Mouse (Mus musculus) liver, adult (tissue): ENCODE measurements around the gene Gemin2.
A peak's percentile ranks its signal among the peaks of the same experiment; 100 is the strongest.

Experiments
- GATA4 ChIP-seq: IDR thresholded peaks from 2 replicates; pipeline ENCODE4 v1.6.1; 2014; ENCODE audit warnings: mild to moderate bottlenecking, low read length; ENCODE audit not compliant: insufficient replicate concordance

The Gemin2 gene

DNA sequence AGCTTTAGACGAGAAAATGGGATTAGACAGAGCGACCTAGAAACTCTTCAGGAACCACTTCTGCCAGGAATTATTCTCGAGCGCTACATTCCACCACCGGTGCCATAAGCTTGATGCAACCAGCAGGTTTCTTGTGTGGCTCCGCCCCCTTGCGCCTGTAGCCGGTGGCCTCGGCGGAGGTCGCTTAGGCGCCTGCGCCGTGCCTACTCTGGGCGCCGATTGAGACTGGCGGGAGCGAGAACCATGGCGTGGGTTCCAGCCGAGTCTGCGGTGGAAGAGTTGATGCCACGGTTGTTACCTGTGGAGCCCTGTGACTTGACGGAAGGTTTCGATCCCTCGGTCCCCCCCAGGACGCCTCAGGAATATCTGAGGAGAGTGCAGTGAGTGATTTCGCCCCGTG is at the start of gene Gemin2:
TSS of gene Gemin2 (plus strand) at position 160 of the 400 bp plus-strand sequence.
- no peak for TF ChIP-seq GATA4

DNA sequence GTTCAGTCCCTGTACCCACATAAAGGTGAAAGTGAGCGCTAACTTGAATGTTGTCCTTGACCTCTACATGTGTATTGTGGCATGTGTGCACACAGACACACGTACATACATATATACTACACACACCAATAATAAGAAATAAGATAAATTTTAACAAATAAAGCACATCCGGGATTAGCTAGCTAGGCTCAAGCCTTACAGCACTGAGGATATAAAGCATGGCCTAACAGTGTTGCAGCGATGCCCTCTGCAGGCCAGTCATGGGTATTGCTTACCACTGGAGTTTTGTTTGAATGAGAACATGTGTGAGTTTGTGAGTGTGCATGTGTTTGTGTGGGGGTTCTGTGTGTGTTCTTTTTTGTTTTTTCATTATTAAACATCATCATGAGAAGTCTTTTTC is 48.6 kb upstream of the Gemin2 start:
- no peak for TF ChIP-seq GATA4

DNA sequence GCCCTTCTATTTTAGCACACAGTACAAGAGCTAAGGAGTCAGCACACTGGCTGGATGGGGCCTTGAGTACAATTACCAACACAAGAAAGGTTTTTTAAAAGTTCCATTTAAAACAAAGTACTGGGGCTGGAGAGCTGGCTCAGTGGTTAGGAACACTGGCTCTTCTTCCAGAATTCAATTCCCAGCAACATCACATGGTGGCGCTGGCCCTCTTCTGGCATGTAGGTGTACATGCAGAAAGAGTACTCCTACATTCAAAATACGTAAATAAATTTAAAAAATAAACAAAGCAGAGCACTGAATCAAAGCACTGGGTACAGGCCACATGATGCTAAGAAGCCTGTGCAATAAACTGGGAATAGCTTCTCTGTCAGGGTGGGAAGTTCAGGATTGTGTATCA is 36.2 kb upstream of the Gemin2 start:
- TF ChIP-seq GATA4 = no peak

DNA sequence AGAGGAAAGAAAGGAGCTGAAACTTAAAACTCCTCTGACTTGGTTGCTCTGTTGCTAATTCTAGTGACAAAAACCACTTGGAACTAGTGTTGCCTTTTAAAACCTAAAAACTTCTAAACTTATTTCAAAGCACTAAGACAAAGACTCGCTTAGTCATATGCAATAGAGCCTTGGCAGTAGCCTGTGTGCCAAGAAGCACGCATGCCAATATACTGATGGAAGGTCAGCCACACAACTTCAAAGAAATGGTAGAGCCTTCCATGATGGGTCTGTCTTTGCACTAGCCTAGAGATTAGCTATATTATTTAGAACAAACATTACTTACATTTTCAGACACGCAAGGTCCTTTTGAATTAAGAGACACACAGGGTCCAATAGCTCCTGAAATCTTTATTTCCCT is 27.4 kb upstream of the Gemin2 start:
- no peak for TF ChIP-seq GATA4

DNA sequence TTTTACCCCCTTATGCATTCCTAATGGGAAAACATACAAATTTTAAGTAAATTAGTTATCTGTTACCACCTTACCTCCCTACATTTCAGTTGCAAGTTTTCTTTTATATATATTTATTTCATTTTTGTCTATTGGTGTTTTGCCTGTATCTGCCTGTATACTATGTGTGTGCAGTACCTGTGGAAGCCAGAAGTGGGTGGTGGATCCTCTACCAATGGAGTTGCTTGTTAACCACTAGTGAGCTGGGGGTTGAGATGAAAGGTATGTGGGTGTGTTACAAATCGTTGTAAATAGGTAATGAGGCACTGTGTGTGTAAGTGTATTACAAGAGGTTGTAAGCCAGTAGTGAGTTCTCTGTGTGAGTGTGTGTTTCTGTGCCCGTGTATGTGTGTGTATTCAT is 2.7 kb upstream of the Gemin2 start:
- no peak for TF ChIP-seq GATA4

DNA sequence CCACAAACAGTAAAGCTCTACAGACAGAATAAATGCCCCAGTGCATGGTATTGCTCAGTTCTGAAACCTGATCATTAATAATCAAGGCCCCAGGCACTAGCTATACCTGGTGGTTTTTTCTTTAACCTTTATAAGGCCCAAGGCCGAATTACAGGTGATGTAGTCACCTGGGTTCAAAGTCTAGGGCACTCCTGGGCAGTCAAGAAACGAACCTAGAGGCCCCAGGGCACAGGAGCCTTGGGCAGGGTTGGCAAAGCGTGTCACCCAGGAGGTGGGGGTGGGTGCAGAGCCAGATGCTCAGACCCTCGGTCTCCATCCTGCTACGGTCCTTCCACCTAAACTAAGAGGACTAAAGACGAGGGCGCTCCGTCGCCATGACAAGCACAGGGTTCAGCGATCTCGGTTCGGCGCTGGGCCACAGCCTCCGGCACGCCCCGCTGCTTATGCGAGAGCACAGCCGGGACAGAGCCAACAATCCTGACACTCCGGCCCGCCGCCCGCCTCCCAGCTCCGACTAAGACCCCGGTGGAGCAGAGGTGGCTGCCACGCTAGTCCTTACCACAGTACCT is 1.8 kb upstream of the Gemin2 start:
- no peak for TF ChIP-seq GATA4

DNA sequence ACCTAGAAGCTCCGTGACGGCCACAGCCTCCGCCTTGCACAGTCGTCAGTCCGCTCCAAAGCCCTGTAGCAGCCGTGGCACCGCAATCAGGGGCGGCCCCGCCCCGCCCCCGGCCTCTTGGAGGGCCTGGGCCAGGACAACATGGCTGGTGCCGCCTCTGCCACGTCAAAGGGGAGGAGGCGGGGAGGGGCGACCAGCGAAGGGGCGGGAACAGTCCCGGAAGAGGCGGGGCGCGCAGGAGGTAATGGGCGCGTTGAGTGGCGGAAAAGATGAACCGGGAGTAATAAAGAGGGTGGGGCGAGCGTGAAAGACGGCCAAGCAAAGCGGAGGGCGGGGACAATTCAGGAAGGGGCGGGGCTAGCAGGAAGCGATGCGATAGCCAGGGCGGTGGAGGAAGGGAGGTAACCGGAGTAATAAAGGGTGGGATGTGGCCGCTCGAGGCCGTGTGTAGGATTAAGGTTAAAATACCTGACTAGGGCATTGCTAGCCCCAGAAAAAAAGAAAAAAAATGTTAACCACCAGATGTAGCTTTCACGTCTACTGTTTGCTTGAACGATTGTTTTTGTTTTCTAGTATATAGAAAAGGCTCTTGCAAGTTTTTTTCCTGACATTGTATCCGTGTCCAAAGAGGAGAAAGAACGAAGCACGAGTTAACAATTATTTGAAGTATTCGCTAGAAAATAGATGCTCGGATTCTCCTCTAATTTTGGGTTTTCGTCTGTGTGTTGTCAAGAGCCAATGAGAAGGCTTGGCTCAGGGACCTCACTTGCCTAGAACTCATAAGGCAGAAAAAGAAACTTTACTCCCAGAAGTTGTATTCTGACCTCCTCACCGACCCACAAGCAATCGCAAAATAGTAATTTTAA is 1.1 kb upstream of the Gemin2 start, which contains the start of gene Sec23a:
TSS of gene Sec23a (minus strand) at position 174 of the 866 bp plus-strand sequence.
- peak; percentile 68; the same call in 1 of the 2 replicates for TF ChIP-seq GATA4

DNA sequence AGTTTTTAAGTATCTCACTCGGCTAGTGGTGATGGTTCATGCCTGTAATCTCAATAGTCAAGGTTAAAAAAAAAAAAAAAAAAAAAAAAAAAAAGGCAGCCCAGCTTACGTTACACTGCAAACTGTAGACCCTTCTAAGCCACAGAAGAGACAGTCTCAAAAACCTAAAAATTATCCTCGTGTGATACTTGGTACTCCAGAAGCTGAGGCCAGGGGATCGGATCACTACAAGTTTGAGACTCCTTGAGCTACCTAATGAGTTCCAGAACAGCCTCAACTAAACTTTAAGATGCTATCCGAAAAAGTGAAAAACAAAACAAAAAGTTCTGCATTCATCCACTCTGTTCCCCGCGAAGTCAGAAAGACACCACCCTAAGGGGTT is 492 bp upstream of the Gemin2 start:
- no peak for TF ChIP-seq GATA4

DNA sequence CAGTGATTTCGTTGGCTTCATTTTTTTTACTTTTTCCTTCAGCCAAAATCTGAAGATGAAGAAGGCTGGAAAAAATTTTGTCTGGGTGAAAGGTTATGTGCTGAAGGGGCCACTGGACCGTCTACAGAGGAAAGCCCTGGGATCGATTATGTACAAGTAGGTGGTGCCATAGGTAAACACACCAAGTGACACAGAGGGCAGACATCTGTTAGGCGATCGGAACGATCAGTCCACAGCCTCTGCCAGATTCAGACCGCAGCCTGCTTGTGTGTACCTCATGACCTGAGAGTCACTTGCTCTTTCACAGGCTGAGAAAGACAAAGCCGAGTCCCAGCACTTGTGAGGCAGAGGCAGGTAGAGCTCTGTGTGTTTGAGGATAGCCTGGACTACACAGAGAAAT is 4.8 kb downstream of the Gemin2 start:
- TF ChIP-seq GATA4 = no peak

DNA sequence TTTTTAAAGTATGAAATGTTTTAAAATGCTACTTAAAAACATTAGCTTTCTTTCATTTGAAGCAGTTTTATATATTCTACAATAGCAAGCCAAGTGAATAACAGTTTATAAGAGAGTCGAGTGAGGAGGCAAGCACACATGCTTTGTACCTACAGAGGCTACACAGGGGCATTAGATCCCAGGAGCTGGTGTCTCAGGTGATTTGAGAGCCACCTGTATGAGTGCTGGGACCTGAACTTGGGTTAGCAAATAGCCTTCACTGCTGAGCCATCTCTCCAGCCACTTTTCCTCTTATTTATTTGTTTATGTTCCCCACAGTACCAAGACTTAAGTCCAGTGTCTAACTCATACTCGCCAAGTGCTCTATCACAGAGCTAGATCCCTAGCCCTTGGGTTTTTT is 6.7 kb downstream of the Gemin2 start:
- no peak for TF ChIP-seq GATA4

DNA sequence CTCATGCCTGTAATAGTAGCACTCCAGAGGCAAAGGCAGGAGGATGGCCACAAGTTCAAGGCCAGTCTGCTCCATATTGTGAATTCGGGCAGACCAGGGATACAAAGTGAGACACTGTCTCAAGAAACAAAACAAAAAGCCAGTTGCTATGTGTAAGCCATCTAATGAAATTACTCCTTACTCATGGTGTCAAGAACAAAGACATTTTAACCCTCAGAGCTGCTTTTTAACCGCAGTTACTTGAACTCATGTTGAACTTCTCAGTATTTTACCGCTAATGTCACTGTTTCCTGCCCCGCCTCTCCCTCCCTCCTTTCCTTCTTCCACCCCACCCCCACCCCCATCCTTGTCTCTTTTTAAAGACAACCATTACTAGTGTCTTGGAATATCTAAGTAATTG is 8.1 kb downstream of the Gemin2 start:
- TF ChIP-seq GATA4 = no peak

DNA sequence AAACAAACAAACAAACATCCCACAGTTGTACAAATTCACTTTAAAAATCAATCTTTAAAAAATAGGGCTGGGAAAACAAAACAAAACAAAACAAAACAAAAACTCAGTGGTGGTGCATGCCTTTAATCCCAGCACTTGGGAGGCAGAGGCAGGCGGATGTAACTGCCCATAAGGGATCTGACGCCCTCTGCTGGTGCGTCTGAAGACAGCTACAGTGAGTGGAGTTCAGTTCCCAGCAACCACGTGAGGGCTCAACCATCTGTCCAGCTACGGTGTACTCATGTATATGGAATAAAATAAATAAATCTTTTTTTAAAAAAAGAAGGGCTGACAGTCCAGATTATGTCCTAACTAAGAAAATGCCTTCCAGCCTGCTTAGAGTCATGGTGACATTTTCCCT is 18.9 kb downstream of the Gemin2 start:
- TF ChIP-seq GATA4 = no peak

DNA sequence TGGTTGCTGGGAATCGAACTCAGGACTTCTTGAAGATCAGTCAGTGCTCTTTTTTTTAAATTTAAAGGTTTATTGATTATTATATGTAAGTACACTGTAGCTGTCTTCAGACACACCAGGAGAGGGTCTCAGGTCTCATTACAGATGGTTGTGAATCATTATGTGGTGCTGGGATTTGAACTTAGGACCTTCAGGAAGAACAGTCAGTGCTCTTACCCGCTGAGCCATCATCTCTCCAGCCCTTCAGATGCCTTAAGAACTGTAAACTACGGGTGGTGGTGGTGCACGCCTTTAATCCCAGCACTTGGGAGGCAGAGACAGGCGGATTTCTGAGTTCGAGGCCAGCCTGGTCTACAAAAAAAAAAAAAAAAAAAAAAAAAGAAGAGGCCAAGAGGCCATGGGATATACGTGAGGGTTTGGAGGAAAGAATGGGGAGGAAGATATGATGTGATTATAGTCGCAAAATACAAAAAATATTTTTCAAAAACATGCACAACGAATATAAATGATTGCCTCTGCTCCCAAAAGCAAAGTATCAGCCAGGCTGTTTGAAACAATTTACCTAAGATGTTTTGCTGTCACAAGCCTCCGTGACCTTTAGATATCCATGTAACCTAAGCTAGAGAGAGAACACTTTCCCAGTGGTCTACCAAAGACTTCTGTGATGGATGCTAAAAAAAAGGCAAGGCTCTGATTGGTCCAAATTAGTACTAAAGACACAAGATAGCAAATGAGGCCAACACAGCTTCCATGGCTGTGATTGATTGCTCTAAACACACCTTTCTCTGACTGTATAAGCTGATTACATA is 26.2 kb downstream of the Gemin2 start:
- TF ChIP-seq GATA4 = no peak

DNA sequence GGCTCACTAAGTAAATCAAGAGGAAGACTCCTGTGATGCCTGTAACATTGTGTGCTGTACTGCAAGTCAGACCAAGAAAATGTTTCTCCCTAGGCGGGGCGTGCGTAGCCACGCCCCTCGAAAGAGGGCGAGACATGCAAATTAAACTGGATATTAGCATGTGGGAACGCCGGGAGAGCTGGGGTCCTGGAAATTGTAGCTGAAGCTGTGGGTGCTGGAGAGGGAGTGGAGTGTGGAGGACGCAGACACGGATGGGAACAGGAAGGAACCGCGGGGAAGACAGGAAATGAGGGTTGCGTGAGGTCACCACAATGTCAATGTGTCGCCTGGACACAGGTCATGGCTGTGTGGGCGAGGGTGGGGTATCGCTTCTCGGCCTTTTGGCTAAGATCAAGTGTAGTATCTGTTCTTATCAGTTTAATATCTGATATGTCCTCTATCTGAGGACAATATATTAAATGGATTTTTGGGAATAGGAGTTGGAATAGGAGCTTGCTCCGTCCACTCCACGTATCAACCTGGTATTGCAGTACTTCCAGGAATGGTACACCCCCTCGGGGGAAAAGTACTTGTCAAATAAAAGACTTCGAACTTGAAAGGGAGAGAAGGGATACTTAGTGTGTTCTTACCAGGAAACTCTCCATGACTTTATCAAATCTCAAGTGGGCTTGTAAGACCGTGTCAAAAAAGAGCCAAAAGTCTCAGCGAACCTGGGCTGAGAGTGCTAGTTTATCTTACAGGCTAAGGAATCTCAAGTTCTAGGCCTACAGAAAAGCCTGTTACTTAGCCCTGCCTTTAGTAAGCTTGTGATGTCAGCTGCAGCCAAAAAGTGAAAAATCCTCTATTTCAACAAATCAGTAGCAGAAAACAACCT is 27.0 kb downstream of the Gemin2 start:
- TF ChIP-seq GATA4 = no peak; the same call in 1 of the 2 replicates

DNA sequence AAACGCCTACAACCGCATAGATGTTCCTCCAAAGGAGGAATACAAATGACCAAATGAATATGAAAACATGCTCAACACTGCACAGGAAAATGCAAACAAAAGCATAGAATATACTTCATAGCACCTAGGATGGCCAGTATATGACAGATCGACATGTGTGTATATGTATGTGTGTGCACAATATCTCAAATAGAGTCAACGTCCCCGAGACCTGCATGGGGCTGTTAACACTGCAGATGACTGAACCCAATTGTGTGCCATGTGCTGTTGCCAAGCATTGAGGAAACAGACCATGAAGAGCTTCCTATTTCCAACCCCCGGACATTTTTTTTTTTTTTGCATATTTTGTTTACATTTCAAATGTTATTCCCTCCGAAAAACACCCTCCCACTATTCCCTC is 27.7 kb downstream of the Gemin2 start:
- TF ChIP-seq GATA4 = no peak

DNA sequence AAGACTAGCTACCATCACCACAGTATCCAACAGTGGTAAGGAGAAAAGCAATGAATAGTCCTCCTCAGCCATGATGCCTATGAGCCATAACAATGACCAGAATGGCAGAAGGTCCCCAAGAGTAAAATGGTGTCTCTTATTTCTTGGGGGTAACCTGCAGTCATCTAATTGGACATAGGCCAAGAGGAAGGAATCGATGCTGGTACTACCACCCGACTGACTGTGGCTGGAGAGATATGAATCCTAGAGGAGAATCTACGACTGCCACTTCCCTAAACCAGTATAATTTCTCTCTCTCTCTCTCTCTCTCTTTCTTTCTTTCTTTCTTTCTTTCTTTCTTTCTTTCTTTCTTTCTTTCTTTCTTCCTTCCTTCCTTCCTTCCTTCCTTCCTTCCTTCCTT is 39.3 kb downstream of the Gemin2 start:
- TF ChIP-seq GATA4 = no peak

DNA sequence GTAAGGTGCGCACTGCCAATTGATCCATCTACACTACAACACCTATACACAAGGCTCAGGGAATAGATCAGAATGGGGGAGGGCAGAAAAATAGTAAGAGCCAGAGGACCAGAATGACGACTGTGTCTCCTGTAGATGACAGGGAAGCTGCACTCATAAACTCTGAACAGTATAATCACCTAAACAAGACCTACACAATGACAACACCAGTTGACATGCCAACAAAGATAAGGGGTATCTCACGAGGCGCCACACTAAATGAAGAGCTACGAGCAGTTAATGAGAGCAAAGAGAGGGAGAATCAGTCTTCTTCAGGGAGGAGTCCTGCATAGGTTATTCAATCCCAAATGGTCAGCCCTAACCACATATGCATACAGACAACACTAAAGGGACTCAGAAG is 40.0 kb downstream of the Gemin2 start:
- TF ChIP-seq GATA4 = no peak
